Mouse (Mus musculus) MEL (cell line): ENCODE data around the gene Dbn1.

ENCODE experiments used
- CTCF ChIP-seq, 3 experiments: IDR thresholded peaks in 2 of 3; conservative IDR thresholded peaks in 1 of 3; 2 replicates each; pipeline ENCODE4 v1.5.1; 2011 to 2012; ENCODE audit warnings: low read length in 3 of 3, low read depth in 2 of 3, mild to moderate bottlenecking in 2 of 3, improper control_type of control experiment in 1 of 3, inconsistent platforms in 1 of 3, mixed read lengths in 1 of 3, moderate library complexity in 1 of 3; ENCODE audit not compliant: control insufficient read depth in 1 of 3, insufficient read depth in 1 of 3, poor library complexity in 1 of 3, severe bottlenecking in 1 of 3
- MYC ChIP-seq: IDR thresholded peaks from 2 replicates; pipeline ENCODE4 v1.6.1; 2011; ENCODE audit warnings: low read depth, mild to moderate bottlenecking, low read length, improper control_type of control experiment, moderate library complexity
- POLR2A ChIP-seq, 2 experiments: IDR thresholded peaks; 2 replicates each; pipeline ENCODE4 v1.6.1; 2011 to 2012; ENCODE audit warnings: low read length in 2 of 2, mild to moderate bottlenecking in 2 of 2, control low read depth in 1 of 2, improper control_type of control experiment in 1 of 2, low read depth in 1 of 2, moderate library complexity in 1 of 2; ENCODE audit not compliant: control insufficient read depth in 1 of 2, insufficient read depth in 1 of 2, poor library complexity in 1 of 2
- TAL1 ChIP-seq: IDR thresholded peaks from 2 replicates; pipeline ENCODE4 v1.6.1; 2012; ENCODE audit warnings: mild to moderate bottlenecking, inconsistent platforms, low read length, moderate library complexity, mixed read lengths

DNA sequence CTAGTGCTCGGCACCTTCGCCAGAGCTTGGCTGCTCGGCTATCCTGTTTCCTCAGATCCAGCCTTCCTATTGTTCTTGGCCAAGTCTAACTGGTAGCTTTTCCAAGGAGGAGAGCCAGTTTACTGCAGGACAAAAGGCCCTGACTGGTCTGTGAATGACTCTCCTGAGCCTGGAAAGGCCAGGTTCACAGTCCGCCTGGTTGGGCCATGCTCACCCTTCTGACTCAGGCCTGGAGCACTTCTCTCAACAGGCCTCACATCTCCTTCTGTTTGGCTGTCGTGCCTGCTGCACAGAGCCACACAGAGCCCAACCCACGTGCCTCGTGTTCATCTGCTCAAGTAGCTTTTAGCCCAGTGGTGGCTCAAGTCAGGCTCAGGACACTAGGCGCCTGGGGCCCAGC is 34.8 kb upstream of the Dbn1 start:
- no peak for TF ChIP-seq CTCF (IDR thresholded peaks at IDR 0.05 in 2 of 3, conservative IDR thresholded peaks at IDR 0.05 in 1 of 3; ENCODE audit: control insufficient read depth in 1 of 3, insufficient read depth in 1 of 3, low read depth in 2 of 3, low read length in 3 of 3, poor library complexity in 1 of 3, severe bottlenecking in 1 of 3)
- TF ChIP-seq MYC, result no peak
- TF ChIP-seq POLR2A (IDR thresholded peaks at IDR 0.05; ENCODE audit: control insufficient read depth in 1 of 2, insufficient read depth in 1 of 2, low read depth in 1 of 2, low read length in 2 of 2, poor library complexity in 1 of 2), result no peak
- no peak for TF ChIP-seq TAL1
